Mouse (Mus musculus): Measurements from ENCODE around the gene Kcnip4. TPM values are rescaled to one million over a fixed set of nuclear protein-coding genes. Genes with fewer than 3 reads are reported as not detected.

Gene Kcnip4
- total and polyA plus RNA-seq, 2 experiments from 2014 or later: 14.3 to 18.6 TPM

DNA sequence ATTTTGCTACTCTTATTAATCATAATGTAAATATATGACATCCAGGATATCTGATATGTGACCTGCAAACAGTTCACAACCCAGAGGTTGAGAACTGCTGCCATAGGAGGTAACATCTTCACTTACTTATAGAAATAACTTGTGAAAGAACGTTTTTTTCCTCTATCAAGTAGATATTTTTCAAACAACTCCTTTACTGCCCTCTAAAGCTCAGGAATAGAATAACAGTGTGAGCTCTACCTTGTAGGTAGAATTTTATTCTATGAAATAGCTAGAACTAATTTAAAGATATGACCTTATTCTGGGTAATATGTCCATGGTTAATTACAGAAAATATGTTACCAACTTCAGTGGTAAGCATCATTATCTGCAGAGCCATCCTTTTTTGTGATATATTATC, 459.1 kb downstream of the Kcnip4 start:
- peak; percentile 4 for DNase-seq

DNA sequence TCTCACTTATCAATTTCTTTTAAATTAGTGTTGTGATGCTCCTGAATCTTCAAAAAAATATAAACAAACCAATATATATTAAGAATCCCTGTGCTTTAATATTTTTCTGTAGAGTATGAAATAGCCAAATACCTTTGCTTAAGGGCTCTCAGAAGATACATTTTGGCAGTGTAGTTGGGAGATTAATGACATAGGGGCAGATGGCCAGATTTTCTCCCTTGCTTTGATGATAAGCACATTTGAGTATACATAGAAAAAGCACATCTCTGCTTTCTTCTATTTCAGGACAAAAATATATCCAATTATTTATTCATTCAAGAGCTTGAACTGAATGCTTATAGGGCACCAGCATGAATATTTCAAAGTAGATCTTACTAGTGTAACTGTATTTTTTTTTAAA, 465.8 kb downstream of the Kcnip4 start:
- Histone ChIP-seq H3K4me2 (ENCODE audit: low read depth) (no peak overlapping the region), H3K4me1 (ENCODE audit: insufficient read depth) (no peaks in the 10 kb centered on the region), H3K9me3 (ENCODE audit: low read length) (no peaks in the 10 kb centered on the region), H3K4me3 (ENCODE audit: low read depth, low read length) (no peak overlapping the region), H3K27ac (ENCODE audit: low read depth, low read length) (no peak overlapping the region), H3K9ac (no peak overlapping the region), H3K27me3 (ENCODE audit: insufficient read depth, low read length) (no peaks in the 10 kb centered on the region), H3K36me3 (ENCODE audit: insufficient read depth) (no peaks in the 10 kb centered on the region)
- no peak for DNase-seq
- TF ChIP-seq CTCF (IDR thresholded peaks at IDR 0.05; ENCODE audit: low read depth): no peak
- ATAC-seq: no peak

More for the DNA sequence above, 459.1 kb downstream of the Kcnip4 start:
- no peak overlapping the region for H3K4me2 ChIP-seq (ENCODE audit: low read depth)
- no peaks in the 10 kb centered on the region for H3K27me3 ChIP-seq (ENCODE audit: insufficient read depth, low read length)
- no peak overlapping the region for H3K27ac ChIP-seq (ENCODE audit: low read depth, low read length)
- H3K9me3 ChIP-seq (ENCODE audit: low read length): no peaks in the 10 kb centered on the region
- H3K36me3 ChIP-seq (ENCODE audit: insufficient read depth): no peaks in the 10 kb centered on the region
- H3K4me1 ChIP-seq (ENCODE audit: insufficient read depth): no peaks in the 10 kb centered on the region
- H3K9ac ChIP-seq: no peak overlapping the region
- TF ChIP-seq CTCF (IDR thresholded peaks at IDR 0.05; ENCODE audit: low read depth): peak; percentile 44
- no peak overlapping the region for H3K4me3 ChIP-seq (ENCODE audit: low read depth, low read length)
- ATAC-seq: no peak
- WGBS: 10% methylated on average over 1 of the region's 1 CpGs

DNA sequence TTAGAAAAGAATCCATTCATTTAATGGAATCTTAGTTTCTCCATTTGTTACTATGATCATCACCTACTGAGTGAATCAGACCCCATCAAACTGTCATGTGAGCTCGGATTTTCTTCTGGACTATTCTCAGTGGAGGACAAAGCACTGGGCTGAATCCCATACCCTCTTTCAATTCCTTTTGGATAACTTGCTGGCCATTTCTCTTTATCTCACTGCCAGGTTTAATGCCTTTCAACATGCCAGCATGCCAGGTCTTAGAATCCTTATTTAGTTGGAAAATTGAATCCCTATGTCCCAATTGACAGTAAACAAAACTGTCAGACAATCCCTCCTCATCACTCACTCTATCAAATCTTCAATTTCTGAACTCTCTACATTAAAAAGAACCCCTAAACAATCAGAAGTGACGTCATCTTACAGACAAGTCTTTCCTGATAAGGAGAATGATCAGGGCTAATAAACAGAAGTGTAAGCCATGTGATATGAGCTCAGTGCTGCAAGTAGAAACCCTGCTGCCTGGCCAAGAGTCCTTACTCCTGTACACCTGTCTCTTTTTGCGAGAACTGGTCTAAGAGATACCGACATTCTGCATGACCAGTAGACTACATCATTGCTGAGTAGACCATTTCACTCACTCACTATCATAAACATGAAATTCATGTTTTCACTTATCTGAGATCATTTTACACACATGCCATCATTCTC, 466.9 kb downstream of the Kcnip4 start:
- 85% methylated on average over 4 of the region's 4 CpGs for WGBS
- Histone ChIP-seq H3K4me1 (ENCODE audit: insufficient read depth) (no peaks in the 10 kb centered on the region), H3K9me3 (ENCODE audit: low read length) (no peaks in the 10 kb centered on the region), H3K4me2 (ENCODE audit: low read depth) (no peak overlapping the region), H3K36me3 (ENCODE audit: insufficient read depth) (no peaks in the 10 kb centered on the region), H3K27ac (ENCODE audit: low read depth, low read length) (no peak overlapping the region), H3K4me3 (ENCODE audit: low read depth, low read length) (no peak overlapping the region), H3K27me3 (ENCODE audit: insufficient read depth, low read length) (no peaks in the 10 kb centered on the region), H3K9ac (no peak overlapping the region)
- ATAC-seq (no peak), DNase-seq (no peak)
- TF ChIP-seq CTCF (IDR thresholded peaks at IDR 0.05; ENCODE audit: low read depth): no peak

DNA sequence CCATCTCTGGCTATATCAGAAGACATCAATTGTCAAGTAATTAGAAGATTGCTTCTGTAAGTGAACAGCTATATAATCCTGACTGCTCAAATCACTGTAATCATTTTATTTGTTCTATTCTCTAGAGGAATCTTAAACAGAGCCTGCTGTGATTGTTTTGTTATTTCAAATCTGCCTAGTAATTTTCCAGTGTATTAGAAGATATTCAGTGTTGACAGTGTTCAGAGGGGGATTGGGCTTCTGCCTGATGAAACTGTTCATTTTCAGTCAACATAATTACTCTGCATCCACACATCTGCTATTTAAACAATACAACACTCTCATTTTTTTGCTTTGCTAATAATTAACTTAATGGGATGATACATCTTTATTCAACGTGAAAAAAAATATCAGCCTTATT, 476.7 kb downstream of the Kcnip4 start:
- H3K9me3 ChIP-seq (ENCODE audit: low read length): no peaks in the 10 kb centered on the region
- WGBS: 59% methylated on average over 1 of the region's 1 CpGs
- no peak overlapping the region for H3K27ac ChIP-seq (ENCODE audit: low read depth, low read length)
- H3K9ac ChIP-seq: no peak overlapping the region
- no peak overlapping the region for H3K4me2 ChIP-seq (ENCODE audit: low read depth)
- ATAC-seq (peak; percentile 73), DNase-seq (no peak)
- TF ChIP-seq CTCF (IDR thresholded peaks at IDR 0.05; ENCODE audit: low read depth): no peak
- no peak overlapping the region for H3K4me3 ChIP-seq (ENCODE audit: low read depth, low read length)
- no peaks in the 10 kb centered on the region for H3K4me1 ChIP-seq (ENCODE audit: insufficient read depth)
- H3K36me3 ChIP-seq (ENCODE audit: insufficient read depth): no peaks in the 10 kb centered on the region
- no peaks in the 10 kb centered on the region; the same call in 1 of the 2 replicates for H3K27me3 ChIP-seq (ENCODE audit: insufficient read depth, low read length)

DNA sequence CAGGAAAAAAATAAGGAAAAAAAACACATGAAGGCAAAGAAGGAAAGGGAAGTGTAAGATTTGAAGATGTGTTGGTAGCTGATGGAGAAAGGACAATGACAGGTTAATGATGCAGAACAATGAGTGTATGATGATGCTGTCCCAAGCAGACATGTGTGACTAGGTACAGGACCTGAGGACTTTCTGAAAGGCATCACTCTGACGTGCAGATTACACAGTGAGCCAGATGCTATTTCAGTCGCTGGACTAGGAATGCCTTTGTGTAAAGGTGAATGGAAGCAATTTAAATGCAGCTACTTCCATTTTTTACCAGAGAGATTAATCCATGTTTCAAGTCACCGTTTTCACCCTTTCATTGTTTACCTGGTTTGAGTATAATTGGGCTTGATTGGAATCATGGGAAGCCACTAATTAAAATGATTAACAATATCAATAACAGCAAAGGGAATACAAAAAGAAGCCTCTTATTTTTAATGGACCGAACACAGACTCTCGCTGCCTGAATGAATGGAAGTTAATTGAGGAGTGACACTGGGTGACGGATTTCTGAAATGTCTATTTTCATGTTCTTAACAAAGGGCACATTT, 483.4 kb downstream of the Kcnip4 start:
- DNase-seq (no peak), ATAC-seq (no peak; the same call in 1 of the 2 replicates)
- H3K4me3 ChIP-seq (ENCODE audit: low read depth, low read length): no peak overlapping the region
- no peak overlapping the region for H3K9ac ChIP-seq
- H3K36me3 ChIP-seq (ENCODE audit: insufficient read depth): no peaks in the 10 kb centered on the region
- 11% methylated on average over 6 of the region's 6 CpGs for WGBS
- H3K27me3 ChIP-seq (ENCODE audit: insufficient read depth, low read length): no peaks in the 10 kb centered on the region; the same call in none of the 2 replicates
- no peak overlapping the region for H3K27ac ChIP-seq (ENCODE audit: low read depth, low read length)
- no peak for TF ChIP-seq CTCF (IDR thresholded peaks at IDR 0.05; ENCODE audit: low read depth)
- H3K4me1 ChIP-seq (ENCODE audit: insufficient read depth): no peaks in the 10 kb centered on the region
- H3K4me2 ChIP-seq (ENCODE audit: low read depth): no peak overlapping the region
- no peaks in the 10 kb centered on the region for H3K9me3 ChIP-seq (ENCODE audit: low read length)

DNA sequence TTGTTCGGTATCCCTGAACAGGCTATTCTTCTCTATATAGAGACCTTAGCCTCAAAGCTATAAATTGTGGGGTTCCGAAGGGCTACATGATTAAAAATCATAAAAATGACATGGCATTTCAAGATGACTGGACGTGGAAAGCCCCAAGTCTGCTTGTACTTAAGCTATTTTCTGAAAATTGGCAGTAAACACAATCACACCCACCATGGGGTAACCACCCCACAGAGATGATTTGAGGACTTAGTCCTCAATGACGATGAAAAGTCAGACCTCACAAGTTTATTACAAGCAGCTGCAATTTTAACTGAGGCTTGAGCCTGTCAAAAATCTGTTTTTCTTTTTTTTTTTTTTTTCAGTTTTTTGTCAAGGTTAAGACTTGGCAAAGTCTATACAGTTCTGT, 527.3 kb downstream of the Kcnip4 start:
- Histone ChIP-seq H3K9ac (no peak overlapping the region), H3K4me3 (ENCODE audit: low read depth, low read length) (no peak overlapping the region), H3K27ac (ENCODE audit: low read depth, low read length) (no peak overlapping the region), H3K9me3 (ENCODE audit: low read length) (no peaks in the 10 kb centered on the region), H3K4me2 (ENCODE audit: low read depth) (no peak overlapping the region), H3K27me3 (ENCODE audit: insufficient read depth, low read length) (no peaks in the 10 kb centered on the region), H3K4me1 (ENCODE audit: insufficient read depth) (no peaks in the 10 kb centered on the region), H3K36me3 (ENCODE audit: insufficient read depth) (no peaks in the 10 kb centered on the region)
- no peak for TF ChIP-seq CTCF (IDR thresholded peaks at IDR 0.05; ENCODE audit: low read depth)
- ATAC-seq (no peak), DNase-seq (no peak)
- WGBS: 66% methylated on average over 4 of the region's 4 CpGs

DNA sequence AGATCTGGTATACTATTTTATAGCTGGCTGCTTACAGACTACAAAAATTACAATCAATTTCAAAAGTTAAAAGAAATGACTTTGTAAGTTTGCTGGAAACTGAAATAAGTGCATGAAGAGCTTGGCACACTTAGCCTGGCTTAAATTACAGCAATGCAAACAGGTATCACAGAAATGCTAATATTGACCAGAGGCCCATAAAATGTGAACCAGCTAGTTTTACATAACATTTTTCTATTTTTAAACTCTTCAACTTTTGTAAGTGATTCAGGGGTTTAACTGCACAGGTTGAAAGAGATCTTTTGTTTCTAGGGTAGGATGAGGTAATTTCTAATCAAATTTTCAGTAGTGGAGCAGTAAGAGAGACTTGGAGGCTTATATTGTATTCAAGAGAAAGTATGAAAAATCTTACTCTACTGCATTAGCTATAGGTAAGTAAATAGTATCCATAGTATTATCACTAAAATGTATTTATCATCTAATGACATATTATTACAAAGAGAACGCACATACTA, 535.5 kb downstream of the Kcnip4 start:
- Histone ChIP-seq H3K27ac (ENCODE audit: low read depth, low read length) (no peak overlapping the region), H3K36me3 (ENCODE audit: insufficient read depth) (no peaks in the 10 kb centered on the region), H3K27me3 (ENCODE audit: insufficient read depth, low read length) (no peaks in the 10 kb centered on the region), H3K9ac (no peak overlapping the region), H3K4me3 (ENCODE audit: low read depth, low read length) (no peak overlapping the region), H3K4me2 (ENCODE audit: low read depth) (no peak overlapping the region), H3K4me1 (ENCODE audit: insufficient read depth) (no peaks in the 10 kb centered on the region), H3K9me3 (ENCODE audit: low read length) (no peaks in the 10 kb centered on the region)
- ATAC-seq (no peak), DNase-seq (no peak)
- no peak for TF ChIP-seq CTCF (IDR thresholded peaks at IDR 0.05; ENCODE audit: low read depth)
- WGBS: 93% methylated on average over 1 of the region's 1 CpGs
